Mouse (Mus musculus) adrenal gland (tissue): ENCODE measurements around the gene Sox21.

ENCODE experiments used
- intact Hi-C: fragments of 180-260 bp; cut with DNase I; formaldehyde crosslinking; loops from one replicate; pipeline ENCODE4 v1.15.1; 2025
- microRNA-seq, 2 experiments: library from miRNA; unstranded; fragments of <30 nt; microRNA quantifications; one replicate each; pipeline ENCODE4; 2019

Sox21 gene

DNA sequence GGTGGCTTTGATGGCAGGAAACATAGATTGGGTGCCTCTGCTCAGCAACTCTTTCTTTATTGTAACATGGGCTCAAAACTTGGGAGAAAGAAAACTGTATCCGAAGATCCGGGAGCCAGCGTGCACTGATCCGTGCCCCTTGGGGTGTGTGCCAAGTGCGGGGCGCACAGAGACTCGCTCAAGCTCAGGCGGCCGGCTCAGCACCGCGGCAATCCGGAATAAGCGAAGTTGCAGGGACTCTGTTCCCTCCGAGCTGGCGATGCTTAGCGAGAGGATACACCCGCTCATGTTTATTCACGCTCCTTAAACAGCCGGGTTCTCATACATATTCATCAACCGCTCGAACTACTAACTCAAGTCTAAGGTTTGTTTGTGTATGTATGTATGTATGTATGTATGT lies 10.9 kb downstream of the Sox21 start:
- intact Hi-C loops = no loop called here

DNA sequence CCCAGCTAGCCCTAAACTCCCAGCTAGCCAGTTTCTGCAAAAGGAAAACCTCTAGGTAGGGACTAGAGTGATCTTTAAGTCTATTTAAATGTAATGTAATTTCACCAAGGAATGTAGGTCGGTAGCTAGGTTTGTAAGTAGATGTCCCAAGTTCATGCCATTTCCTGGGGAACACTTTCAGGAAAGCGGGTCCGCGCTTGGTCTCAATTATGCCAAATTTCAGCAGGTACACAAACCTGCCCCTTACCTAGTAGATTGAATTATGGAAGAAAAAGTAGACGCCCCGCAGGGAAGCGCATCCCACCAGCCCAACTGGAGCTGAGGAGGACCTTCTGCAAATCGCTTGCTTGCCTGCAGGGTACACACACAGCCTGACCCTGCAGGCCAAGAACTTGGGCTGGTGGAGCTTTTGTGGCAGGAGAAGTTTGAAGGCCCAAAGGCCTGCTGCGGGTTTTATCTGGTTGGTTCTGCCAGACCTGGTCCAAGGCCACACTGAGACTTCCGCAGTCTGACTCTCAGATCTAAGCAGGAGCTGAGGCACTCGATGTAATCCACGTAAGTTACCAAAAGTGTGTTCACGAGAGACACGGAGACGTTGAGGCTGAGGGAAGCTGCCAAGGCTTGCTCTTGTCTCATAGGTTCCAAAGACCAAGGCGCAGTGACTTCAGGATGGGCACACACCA lies 11.6 kb downstream of the Sox21 start:
- intact Hi-C loops = no loop called here

DNA sequence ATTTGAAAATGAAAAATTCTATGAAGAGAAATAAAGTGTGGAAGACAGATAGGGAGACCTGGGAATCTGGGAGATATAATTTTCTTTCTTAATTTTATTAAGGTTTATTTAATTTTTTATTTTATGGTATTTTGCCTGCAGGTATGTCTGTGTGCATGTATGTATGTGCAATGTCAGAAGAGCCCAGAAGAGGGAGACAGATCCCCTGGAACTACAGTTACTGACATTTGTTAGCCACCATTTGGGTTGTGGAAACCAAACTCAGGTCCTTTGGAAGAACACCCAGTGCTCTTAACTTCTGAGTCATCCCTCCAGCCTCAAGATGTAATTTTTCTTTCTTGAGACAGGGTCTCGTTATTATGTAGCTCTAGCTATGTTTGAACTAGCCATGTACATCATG lies 15.9 kb downstream of the Sox21 start:
- intact Hi-C loops = no loop called here

DNA sequence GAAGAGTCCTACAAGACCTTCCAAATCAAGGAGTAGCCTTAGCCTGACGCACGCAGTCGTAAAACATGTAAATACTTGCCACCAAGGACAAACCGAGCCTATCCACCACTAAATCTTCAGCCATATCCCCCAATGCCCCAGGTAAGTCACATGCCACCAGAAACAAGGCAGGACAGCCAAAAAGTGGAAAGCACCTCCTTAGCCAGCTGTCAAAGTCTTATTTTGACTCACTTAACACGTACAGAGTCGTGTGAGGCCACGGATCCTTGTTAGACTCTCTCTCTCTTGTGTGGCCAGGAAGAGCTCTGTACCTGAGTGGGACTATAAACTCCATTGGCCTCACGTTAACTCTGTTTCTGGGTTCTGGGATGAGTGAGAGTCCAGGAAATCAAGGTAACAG lies 20.0 kb downstream of the Sox21 start:
- intact Hi-C loops = loop anchor here (10.0 kb wide), 1 partner anchor 258 kb away; no protein-coding TSS in a partner anchor

DNA sequence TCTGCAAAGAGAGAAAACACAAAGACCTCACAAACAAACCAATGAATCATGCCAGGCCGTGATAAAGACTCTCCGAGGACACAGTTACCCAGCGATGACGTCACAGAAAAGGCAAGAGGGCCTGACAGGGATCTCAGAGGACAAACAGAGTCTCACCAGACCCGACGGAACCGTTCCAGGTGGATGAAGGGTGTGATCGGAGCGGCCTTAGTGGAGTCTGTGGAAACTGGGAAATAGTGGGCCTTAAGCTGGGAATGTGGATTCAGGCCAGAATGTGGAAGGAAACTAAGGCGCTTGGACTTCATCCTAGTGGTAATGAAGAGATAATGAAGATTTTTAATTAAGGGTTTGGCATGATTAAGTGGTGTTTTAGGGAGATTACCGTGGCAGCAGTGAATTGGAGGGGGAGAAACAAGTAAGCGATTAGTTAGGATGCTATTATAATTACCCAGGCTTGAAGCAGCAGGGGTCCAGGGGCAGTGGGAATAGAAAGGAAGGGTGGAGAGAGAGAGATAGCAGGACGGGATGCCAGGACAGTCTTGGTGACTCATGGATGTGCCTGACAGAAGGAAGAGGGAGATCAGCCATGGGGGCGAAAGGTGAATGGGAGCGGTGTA lies 24.5 kb downstream of the Sox21 start:
- intact Hi-C loops = loop anchor here (10.0 kb wide), 1 partner anchor 263 kb away; no protein-coding TSS in a partner anchor

DNA sequence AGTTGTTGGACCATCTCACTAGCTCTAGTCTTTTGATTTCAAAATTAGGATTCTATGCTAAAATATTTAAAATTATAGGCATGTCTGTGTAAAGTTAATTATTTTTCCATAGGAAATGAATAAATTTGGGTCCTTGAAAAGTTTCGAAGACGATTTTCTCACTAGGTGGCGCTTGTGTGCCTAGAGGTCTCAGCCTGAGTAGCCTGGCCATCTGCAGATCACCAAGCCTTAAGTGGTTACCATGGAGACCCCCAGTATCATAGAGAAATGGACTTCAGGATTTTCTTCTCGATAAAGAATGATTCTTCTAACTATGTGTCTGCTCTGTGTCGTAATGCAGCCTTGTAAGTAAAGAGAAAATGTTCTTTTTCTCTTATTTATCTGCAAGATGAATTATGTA lies 27.2 kb downstream of the Sox21 start:
- intact Hi-C loops = loop anchor here (2.0 to 10.0 kb wide), 2 partner anchors 265 to 381 kb away; no protein-coding TSS in a partner anchor

DNA sequence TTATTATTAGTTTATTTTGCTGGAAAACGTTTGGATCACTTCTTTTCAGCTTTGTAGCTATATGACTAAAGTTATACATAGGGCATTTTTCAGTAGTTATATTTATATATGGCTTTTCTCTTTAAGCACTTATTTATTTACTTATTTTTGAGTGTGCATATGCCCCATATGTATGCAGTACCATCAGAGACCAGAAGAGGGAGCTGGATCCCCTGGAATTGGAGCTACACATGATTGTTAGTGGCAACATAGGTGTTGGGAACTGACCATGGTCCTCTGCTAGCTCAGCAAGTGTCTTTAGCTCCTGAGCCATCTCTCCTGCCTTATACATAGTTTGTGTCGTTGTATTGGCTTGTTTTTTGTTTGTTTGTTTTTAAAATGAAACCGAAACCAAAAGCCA lies 29.5 kb downstream of the Sox21 start:
- intact Hi-C loops = no loop called here

DNA sequence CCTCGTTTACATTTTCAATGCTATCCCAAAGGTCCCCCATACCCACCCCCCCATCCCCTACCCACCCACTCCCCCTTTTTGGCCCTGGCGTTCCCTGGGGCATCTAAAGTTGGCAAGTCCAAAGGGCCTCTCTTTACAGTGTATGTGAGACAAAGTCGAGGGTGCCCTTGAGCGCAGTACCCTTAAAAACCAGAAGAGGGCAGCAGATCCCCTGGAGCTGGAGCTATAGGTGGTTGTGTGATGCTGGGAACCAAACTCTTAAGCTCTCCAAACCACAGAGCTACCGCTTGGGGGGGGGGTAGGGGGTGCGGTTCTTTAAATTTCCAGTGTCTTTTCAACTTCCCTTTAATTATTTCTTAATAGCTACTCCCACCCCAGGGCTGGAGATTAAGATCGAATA lies 33.8 kb downstream of the Sox21 start:
- intact Hi-C loops = no loop called here

DNA sequence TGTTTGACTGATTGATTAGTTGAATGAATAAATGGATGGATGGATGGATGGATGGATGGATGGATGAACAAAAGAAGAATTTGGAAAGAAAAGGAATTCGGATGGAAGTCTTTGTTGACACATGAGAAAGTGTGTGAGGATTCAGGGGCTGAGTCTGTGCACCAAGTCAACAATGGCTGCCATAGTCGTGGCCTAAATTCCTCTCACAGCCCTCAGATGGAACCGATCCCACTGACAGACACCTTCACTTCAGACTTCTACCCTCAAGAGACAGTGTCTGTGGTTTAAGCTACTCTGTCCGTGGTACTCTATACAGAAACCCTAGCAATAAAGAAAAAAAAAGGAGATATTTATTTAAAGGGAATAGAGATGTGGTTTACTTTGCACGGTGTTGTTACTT lies 34.8 kb downstream of the Sox21 start:
- intact Hi-C loops = no loop called here

DNA sequence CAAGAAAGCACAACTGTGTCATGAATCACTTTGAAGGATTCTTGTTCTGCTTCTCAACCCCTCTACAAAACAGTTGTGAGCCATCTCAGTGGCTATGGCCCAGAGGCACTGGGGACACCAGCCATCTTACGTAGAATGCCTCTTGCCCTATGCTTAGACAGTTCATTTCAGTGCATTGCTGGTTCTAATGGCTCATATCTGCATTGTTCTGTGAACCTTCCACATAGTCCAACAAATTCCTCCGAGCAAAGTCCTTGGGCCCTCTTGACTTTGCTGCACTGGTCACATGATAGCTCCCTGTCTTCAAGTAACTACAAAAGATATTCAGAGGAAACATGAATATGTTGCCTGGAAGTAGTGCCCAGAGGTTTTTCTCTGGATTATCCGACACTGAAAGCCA lies 36.1 kb downstream of the Sox21 start:
- intact Hi-C loops = no loop called here

DNA sequence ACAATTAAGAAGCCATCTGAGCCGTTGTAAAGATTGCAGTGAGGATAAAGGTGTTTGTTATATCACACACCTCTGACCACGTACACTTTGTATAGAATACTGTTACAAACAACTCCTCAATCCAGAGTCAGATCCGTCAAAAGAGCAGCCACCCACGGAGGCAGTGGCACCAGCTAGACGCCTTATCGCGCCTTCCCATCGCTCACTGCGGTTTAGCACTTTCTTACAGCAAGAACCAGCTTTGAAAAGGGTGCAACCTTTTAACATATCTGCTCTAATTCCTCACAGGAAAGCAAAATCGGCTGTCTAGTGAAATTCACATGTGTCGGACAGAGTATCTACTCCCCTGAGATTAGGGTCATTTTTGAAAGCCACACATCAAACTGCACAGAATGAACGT lies 39.8 kb downstream of the Sox21 start:
- intact Hi-C loops = no loop called here

DNA sequence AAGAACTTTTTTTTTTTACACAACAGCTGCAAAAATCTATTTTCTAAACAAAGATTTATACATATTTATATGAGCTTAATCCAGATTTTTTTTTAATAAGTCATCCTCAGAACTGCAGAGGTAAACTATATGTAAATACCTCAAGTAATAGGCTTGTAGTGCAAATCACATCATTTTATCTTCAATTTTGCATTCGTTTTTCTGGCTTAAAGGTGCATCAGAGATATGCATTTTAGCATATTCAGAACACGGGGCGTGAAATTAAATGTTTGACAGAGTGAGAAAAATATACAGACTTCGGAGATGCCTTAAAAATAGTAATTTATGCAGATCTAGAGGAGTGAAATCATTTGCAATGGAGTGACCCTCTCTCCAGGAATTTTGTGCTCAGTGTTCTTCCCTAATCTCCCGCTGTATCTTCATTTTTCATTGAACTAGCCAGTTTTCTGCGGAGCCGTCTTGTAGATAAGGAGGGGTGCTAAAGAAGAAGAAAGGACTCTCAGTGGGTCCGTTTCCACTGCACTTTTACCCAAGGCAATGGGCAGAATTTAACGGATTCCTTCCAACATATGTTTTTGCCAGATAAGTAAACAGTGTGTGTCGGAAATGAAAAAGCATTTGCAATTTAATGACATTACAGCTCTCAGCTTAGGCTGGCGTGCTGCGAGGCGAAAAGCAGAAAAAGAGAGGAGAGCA lies 42.5 kb downstream of the Sox21 start:
- intact Hi-C loops = no loop called here

DNA sequence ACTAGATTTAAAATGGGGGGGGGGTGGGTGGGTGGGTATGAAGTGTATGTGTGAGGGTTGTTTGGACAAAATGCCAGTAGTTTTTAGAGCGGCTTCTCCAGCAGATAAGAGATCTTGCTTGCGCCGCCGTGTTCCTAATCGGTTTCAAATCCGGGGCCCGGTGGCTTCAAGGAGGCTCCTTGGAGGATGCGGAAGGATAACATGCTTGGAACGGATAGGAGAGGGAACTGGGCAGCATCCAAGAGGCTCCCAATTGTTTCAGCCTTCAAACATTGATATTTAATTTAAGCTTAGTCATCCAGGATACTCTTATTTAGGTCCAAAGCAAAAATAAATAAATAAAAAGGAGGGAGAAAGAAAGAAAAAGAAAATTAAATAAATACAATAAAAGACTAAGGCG lies 43.2 kb downstream of the Sox21 start:
- intact Hi-C loops = no loop called here

DNA sequence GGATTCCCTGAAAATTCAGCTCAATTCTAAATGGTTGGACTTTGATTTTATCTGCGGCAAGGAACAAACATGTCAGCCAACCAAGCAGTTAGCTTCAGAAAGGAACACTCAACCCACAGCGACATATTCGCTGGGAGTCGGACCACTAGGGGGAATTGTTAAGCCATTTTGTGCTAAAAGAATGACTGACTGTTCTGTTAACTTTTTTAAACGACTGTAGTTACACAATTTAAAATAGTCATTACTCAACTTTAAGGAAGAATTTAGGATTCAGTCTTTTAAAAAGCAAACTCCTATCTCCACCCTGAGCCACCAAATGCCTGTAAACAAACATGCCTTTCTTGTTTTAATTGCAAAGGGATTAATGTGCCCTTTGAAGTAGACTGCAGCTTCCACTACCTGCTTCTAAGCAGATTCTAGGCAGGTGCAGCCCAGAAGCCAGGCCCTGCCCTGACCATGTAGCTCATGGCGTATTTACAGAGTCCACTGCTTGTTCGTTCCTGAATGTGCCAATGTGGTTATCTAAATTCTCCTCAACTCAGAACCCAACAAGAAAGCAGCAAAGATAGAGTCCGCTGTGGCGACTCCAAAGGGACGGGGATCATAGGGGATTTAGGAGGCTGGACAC lies 43.7 kb downstream of the Sox21 start:
- intact Hi-C loops = no loop called here

DNA sequence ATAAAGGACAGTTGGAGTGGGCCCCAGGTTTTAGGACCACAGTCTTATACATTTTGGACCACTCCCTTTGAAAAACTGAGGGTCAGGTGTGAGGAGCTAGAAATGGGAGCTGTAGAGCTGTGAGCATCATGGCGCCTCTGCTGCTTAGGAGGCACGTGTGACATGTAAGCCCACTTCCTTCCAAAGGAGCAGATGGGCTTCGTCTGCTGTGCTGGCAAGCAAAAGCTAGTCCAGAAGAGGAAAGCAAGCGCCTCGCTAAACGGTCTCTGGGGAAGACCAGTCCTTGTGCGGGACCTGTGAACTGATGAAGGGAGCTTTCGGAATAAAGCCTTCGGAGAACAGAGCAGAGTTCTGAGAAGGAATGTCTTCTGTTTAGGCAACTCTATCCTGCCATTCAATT lies 45.4 kb downstream of the Sox21 start:
- intact Hi-C loops = no loop called here

Small RNA genes lying within 50 kb of the gene (microRNA-seq; reads per million reads assigned to microRNA genes)
- gene Mir6241 = 0 reads per million in 2 experiments
